Mouse (Mus musculus): ENCODE results near the gene 4931429L15Rik. TPM values are rescaled to one million over a fixed set of nuclear protein-coding genes. Genes with fewer than 3 reads are reported as not detected.
"Not testable (repeated sequence)": the region's sequence is repeated elsewhere in the genome, so short reads cannot be mapped to it uniquely, and the experiment has no call there.

Gene 4931429L15Rik
- polyA plus RNA-seq, 1 experiment from 2014 or later, result not detected

DNA sequence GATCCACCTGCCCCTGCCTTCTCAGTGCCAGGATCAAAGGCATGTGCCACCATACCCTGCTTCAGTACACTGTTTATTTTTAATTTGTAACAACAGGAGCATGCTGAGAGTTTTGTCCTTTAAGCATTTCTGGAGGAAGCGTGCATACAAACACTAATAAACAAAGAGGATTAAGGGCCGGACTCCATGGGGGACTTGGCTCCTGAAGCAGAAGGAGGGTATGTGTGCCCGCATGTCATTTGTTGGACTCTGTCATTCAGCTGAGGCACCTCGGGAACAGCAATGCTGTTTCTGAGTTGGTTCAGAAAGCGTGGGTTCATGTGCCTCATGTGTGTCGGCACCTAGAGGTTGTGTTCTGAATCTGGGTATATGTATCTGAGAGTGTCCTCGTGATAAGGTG is 17.5 kb upstream of the 4931429L15Rik start:
- Histone ChIP-seq H3K4me3 (no peak overlapping the region), H3K4me1 (replicated peaks) (peaks cover 26% of the 10 kb centered on the region), H3K27me3 (no peaks in the 10 kb centered on the region; the same call in 1 of the 2 replicates), H3K36me3 (no peaks in the 10 kb centered on the region), H3K27ac (replicated peaks) (0 out of 2 replicates have a peak overlapping the region, but pooled peaks have one; percentile 40), H3K4me2 (no peak overlapping the region), H3K9ac (no peak overlapping the region), H3K9me3 (no peaks in the 10 kb centered on the region)
- WGBS, result 55% methylated on average over 7 of the region's 7 CpGs
- no peak for ATAC-seq (ENCODE audit: low read depth)

DNA sequence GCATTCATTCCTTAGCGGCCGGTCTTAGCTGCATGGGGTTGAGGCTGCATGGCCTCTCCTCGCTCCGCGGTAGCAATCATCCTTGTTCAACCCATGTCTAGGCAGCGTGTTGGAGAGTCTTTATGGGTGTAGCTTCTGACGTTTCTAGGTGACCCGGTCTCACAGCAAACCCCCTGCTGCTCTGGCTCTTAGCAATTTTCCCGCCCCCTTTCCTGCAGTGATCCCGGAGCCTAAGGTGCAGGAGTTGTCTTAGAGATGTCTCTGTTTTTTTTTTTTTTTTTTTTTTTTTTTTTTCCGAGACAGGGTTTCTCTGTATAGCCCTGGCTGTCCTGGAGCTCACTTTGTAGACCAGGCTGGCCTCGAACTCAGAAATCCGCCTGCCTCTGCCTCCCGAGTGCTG is 16.5 kb upstream of the 4931429L15Rik start:
- not testable (repeated sequence) for H3K9ac ChIP-seq; H3K27ac ChIP-seq (replicated peaks); H3K36me3 ChIP-seq; H3K4me2 ChIP-seq; H3K4me3 ChIP-seq; H3K27me3 ChIP-seq; H3K9me3 ChIP-seq; ATAC-seq (ENCODE audit: low read depth)
- peaks cover 26% of the 10 kb centered on the region for H3K4me1 ChIP-seq (replicated peaks)
- 63% methylated on average over 13 of the region's 14 CpGs for WGBS

DNA sequence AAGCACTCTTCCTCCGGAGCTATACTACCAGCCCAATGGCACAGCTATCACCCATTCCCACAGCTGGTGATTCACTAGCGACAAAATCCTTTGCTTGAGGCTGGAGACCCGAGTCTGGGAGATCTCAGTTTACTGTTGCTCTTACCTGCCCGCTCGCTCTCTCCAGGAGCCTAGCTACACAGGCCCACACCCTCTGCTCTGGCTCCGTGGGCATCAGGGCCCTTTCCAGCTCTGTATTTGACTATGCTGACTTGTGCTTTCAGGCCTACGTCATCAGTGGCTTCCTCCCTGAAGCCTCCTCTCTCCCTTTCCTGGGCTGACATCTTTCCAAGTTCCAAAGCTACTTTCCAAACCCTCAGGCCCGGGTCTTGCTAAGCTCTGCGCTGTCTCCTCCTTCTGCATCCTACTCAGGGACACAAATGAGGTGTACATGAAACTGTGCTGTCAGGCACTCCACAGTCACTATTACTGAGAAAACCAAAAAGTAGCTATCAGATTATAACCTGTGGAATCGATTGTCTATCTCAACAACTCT is 15.7 kb upstream of the 4931429L15Rik start:
- H3K27ac ChIP-seq (replicated peaks), result no peak overlapping the region
- no peaks in the 10 kb centered on the region for H3K36me3 ChIP-seq
- H3K4me1 ChIP-seq (replicated peaks), result peaks cover 26% of the 10 kb centered on the region
- H3K4me2 ChIP-seq, result no peak overlapping the region
- no peaks in the 10 kb centered on the region for H3K9me3 ChIP-seq
- no peak overlapping the region for H3K4me3 ChIP-seq
- H3K27me3 ChIP-seq, result no peaks in the 10 kb centered on the region; the same call in none of the 2 replicates
- H3K9ac ChIP-seq, result no peak overlapping the region
- no peak for ATAC-seq (ENCODE audit: low read depth)
- WGBS, result 83% methylated on average over 10 of the region's 10 CpGs

DNA sequence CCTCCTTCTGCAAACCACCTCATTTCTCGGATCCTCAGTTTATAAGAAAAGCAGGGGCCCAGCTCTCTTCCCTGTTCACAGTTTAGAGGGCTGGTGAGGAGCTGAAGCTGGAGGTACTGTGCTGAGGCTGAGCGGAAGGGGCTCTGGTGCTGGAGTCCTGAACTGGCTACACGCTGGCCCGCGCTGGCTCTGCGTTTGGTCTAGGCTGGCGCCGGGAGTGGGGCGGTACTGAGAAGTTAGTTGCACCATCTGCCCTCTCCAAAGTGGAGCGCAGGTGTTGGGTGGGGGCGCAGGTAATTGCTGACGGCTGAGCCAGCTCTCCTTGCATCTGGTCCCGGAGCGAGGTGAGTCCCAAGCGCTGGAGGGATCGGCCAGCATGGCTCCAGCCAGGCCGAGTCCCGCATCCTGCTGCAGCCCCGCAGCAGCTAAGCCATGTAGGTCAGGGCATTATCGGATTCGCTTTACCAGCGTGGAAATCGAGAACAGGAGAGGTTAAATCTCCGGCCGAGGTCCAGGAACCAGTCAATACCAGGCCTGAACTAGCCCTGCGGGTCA is 14.8 kb upstream of the 4931429L15Rik start:
- Histone ChIP-seq H3K27ac (replicated peaks) (no peak overlapping the region), H3K36me3 (no peaks in the 10 kb centered on the region), H3K4me2 (no peak overlapping the region), H3K27me3 (no peaks in the 10 kb centered on the region; the same call in none of the 2 replicates), H3K4me3 (no peak overlapping the region), H3K9me3 (no peaks in the 10 kb centered on the region), H3K4me1 (replicated peaks) (peaks cover 29% of the 10 kb centered on the region), H3K9ac (no peak overlapping the region)
- 46% methylated on average over 26 of the region's 26 CpGs for WGBS
- ATAC-seq (ENCODE audit: low read depth), result no peak

DNA sequence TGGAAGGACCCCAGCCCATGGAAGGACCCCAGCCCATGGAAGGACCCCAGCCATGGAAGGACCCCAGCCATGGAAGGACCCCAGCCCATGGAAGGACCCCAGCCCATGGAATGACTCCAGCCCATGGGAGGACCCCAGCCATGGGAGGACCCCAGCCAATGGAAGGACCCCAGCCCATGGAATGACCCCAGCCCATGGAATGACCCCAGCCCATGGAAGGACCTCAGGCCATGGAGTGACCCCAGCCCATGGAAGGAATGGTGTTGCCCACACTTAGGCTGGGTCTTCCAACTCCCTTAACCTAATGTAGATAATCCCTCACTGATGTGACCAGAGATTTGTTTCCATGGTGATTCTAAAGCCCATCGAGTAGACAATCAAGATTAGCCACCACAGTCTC is 11.5 kb upstream of the 4931429L15Rik start:
- no peak for ATAC-seq (ENCODE audit: low read depth)
- Histone ChIP-seq H3K27me3 (no peaks in the 10 kb centered on the region; the same call in none of the 2 replicates), H3K4me1 (replicated peaks) (peaks cover 29% of the 10 kb centered on the region), H3K36me3 (no peaks in the 10 kb centered on the region), H3K9ac (no peak overlapping the region), H3K9me3 (no peaks in the 10 kb centered on the region), H3K4me2 (no peak overlapping the region), H3K4me3 (no peak overlapping the region), H3K27ac (replicated peaks) (no peak overlapping the region)
- WGBS, result 93% methylated on average over 1 of the region's 1 CpGs

DNA sequence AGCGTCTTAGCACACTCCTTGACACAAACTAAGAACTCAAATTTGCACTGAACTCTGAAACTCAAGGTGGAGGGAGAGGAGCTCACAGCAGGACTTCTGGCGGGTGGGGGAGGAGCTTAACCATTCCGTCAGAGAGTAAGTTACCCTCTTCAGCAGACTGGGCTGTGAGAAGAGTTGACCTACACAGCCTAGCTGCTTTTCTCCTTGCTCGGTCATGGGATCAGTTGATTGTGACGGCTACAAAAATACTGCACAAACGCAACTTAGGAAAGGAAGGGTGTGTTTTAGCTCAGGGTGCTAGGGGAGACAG is 10.8 kb upstream of the 4931429L15Rik start:
- 65% methylated on average over 6 of the region's 6 CpGs for WGBS
- peaks cover 29% of the 10 kb centered on the region for H3K4me1 ChIP-seq (replicated peaks)
- no peaks in the 10 kb centered on the region for H3K36me3 ChIP-seq
- ATAC-seq (ENCODE audit: low read depth), result no peak
- no peak overlapping the region for H3K27ac ChIP-seq (replicated peaks)
- H3K9me3 ChIP-seq, result no peaks in the 10 kb centered on the region
- H3K4me2 ChIP-seq, result no peak overlapping the region
- H3K4me3 ChIP-seq, result no peak overlapping the region
- no peaks in the 10 kb centered on the region; the same call in none of the 2 replicates for H3K27me3 ChIP-seq
- no peak overlapping the region for H3K9ac ChIP-seq

DNA sequence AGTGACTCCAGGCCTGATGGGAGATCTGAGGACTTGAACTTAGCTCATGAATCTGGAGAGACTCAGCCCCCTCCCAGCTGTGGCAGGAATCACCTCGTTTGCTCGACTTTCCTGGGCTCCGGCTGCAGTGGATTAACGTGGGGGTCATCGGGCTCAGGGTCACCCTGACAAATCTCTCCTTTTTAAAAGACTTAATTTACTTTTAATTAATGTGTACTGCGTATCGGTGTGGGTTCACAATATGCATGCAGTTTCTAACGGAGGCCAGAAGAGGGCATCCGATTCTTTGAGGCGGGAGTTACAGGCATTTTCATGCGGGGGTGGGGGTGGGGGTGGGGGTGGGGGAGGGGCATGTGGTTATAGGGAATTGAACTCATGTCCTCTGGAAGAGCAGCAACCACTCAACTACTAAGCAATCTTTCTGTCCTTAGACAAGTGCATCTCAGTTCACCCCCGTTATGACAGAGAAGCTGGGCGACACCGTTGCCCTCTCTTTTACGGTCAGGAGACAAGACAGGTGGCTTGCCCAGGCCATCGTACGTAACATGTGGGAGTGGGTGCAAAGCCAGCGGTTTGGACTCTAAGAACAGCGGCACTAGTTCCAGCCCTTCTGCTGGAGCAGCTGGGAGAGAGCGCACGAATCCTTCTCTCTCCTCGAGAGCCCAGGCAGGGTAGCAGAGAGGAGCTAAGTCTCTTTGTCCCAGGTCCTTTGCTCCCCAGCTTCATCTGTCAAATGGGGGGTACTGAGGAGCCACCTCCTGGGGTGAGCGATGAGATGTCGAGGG is 10.2 kb upstream of the 4931429L15Rik start:
- H3K27ac ChIP-seq (replicated peaks), result peak overlapping the region; percentile 87; the same call in 1 of the 2 replicates
- 25% methylated on average over 24 of the region's 24 CpGs for WGBS

DNA sequence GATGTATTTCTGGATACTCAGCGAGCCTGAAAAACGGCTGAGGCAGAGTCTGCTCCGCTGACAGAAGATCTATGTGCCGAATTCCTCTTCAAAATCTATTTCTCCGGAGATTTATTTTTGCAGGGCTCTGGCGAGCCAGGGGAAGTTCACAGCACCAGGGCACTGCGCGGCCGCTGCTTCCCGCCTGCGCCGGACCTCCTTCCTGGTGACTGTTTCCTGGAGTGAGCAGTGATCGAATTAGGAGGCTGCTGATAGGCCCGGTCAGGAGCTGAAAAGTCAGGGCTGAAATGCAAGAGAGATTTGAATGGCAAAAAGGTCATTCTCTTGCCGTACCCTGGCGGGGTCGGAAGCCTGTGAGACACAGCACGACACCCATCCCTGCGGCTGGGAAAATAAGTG is 9.5 kb upstream of the 4931429L15Rik start:
- Histone ChIP-seq H3K4me1 (replicated peaks) (peaks cover 28% of the 10 kb centered on the region), H3K4me3 (peak overlapping the region; percentile 27), H3K27me3 (no peaks in the 10 kb centered on the region; the same call in 1 of the 2 replicates), H3K4me2 (peak overlapping the region; percentile 55), H3K9ac (peak overlapping the region; percentile 66), H3K27ac (replicated peaks) (peak overlapping the region; percentile 87), H3K36me3 (no peaks in the 10 kb centered on the region), H3K9me3 (no peaks in the 10 kb centered on the region)
- WGBS, result 2% methylated on average over 19 of the region's 19 CpGs
- ATAC-seq (ENCODE audit: low read depth), result peak; percentile 48; the same call in 1 of the 2 replicates

More for the DNA sequence above, 10.2 kb upstream of the 4931429L15Rik start:
- Histone ChIP-seq H3K9ac (no peak overlapping the region), H3K4me2 (peak overlapping the region; percentile 55), H3K4me3 (no peak overlapping the region), H3K27me3 (no peaks in the 10 kb centered on the region; the same call in 1 of the 2 replicates), H3K36me3 (no peaks in the 10 kb centered on the region), H3K9me3 (no peaks in the 10 kb centered on the region), H3K4me1 (replicated peaks) (peaks cover 34% of the 10 kb centered on the region)
- no peak for ATAC-seq (ENCODE audit: low read depth)

DNA sequence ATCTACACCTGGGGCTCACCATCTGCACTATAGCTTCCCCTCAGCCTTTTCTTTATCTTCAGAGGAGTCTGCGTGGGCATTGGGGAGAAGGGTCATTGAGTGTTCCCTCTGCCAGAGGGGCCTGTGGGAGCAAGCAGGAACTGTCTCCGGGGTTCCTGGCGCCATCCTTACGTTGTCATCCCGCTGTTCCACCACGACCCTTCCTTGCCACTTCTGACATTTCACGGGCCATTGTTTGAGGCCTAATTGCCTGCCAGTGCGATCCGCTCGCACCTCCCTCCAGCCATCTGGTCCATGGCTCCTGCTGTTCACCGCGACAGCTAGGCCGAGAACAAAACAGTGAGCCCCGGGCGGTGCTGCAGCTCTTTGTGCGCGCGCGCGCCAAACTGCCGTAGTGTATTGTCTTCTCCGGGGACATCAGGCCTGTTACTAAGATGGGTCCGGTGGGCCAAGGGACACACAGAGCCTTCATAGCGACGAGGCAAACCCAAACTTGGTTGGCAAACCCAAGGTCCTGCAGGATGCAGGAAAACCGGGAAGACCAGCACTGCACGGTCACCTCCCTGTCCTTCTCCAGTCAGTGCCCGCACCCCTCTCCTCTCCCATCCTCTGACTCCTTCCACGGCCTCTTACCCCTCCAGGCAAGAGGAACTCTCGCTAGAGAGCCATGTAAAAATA is 8.9 kb upstream of the 4931429L15Rik start:
- Histone ChIP-seq H3K27me3 (no peaks in the 10 kb centered on the region; the same call in 1 of the 2 replicates), H3K9ac (peak overlapping the region; percentile 66), H3K27ac (replicated peaks) (peak overlapping the region; percentile 87), H3K36me3 (no peaks in the 10 kb centered on the region), H3K4me2 (peak overlapping the region; percentile 55), H3K4me3 (peak overlapping the region; percentile 27), H3K9me3 (no peaks in the 10 kb centered on the region), H3K4me1 (replicated peaks) (peaks cover 27% of the 10 kb centered on the region)
- under 1% methylated on average over 30 of the region's 30 CpGs for WGBS
- peak; percentile 68 for ATAC-seq (ENCODE audit: low read depth)

DNA sequence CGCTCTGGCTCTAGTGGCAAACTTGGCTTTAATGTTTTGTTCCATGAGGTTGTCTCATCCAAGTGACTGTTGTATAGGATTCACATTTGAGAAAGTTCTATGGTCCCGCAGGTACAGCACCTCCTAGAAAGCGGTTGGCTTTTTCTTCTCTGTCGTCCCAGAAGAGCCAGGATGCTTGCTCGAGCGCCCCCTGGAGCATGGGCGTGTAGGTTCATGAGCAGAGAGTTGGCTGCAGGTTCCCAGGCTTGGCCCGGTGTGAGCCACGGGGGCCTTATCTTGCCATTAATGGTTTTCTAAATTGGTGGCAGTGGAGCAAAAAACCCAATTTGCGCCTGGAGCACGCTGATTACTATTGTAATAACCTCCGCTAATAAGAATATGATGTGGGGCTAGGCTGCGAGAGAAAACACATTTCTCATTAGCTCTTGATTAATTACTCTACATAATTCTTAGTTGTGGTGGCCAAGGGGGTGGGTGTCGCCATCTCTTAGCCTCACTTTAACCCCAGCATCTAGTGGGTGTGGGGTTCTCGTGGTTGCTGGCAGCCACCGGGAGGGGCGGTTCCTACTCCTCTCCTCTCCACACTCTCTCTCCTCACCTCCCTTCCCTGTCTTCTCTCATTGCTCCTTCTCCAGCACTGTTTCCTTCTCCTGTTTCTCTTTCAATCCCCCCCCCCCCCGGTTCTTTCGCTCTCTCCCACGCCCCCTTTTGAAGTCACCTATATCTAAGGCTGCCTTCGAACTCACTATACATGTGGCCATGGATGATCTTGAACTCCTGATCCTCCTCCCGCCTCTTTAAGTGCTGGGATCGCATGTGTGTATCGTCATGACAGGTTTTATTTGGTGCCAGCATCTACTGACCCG is 8.2 kb upstream of the 4931429L15Rik start:
- peak; percentile 33 for ATAC-seq (ENCODE audit: low read depth)
- Histone ChIP-seq H3K4me3 (no peak overlapping the region), H3K4me2 (peak overlapping the region; percentile 55), H3K36me3 (no peaks in the 10 kb centered on the region), H3K9me3 (no peaks in the 10 kb centered on the region), H3K9ac (peak overlapping the region; percentile 66), H3K4me1 (replicated peaks) (peaks cover 27% of the 10 kb centered on the region), H3K27me3 (no peaks in the 10 kb centered on the region; the same call in 1 of the 2 replicates), H3K27ac (replicated peaks) (peak overlapping the region; percentile 87)
- WGBS, result 42% methylated on average over 25 of the region's 25 CpGs

DNA sequence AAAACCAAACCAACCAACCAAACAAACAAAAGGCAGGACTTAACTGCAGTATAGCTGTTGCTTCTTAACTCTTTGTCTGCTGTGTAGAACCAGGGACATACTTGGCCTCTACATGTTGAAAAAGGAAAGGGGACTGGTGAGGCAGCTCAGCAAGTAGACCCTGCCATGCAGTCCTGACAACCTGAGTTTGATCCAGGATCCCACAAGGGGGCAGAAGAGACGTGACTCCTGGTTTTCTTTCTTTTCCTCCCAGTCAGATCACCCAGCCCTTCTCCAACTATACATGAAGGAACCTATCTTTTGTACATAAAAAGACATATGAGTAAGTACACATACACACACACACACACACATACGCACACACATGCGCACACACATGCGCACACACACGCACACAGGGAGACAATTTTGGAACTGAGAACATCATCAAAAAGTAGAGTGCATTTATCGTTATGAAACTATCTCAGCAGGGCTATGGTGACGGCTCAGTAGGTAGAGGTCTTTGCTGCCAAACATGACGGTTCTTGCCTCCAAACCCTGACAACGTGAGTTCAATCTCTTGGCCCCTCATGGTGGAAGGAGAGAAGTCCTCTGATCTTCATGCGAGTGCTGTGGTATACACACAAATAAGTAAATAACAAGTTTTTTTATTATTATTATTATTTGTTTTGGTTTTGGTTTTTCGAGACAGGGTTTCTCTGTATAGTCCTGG is 7.1 kb upstream of the 4931429L15Rik start:
- no peaks in the 10 kb centered on the region for H3K9me3 ChIP-seq
- H3K9ac ChIP-seq, result no peak overlapping the region
- no peak for ATAC-seq (ENCODE audit: low read depth)
- WGBS, result 94% methylated on average over 11 of the region's 11 CpGs
- H3K4me3 ChIP-seq, result no peak overlapping the region
- peaks cover 34% of the 10 kb centered on the region for H3K4me1 ChIP-seq (replicated peaks)
- no peak overlapping the region for H3K4me2 ChIP-seq
- H3K27me3 ChIP-seq, result no peaks in the 10 kb centered on the region; the same call in 1 of the 2 replicates
- H3K27ac ChIP-seq (replicated peaks), result no peak overlapping the region
- no peaks in the 10 kb centered on the region for H3K36me3 ChIP-seq

Data from neural tube, embryonic 13.5 days (tissue).